Mouse (Mus musculus): ENCODE measurements around the gene Cyp4f18.
"Not testable (repeated sequence)": the region's sequence is repeated elsewhere in the genome, so short reads cannot be mapped to it uniquely, and the experiment has no call there.

Cyp4f18 gene

DNA sequence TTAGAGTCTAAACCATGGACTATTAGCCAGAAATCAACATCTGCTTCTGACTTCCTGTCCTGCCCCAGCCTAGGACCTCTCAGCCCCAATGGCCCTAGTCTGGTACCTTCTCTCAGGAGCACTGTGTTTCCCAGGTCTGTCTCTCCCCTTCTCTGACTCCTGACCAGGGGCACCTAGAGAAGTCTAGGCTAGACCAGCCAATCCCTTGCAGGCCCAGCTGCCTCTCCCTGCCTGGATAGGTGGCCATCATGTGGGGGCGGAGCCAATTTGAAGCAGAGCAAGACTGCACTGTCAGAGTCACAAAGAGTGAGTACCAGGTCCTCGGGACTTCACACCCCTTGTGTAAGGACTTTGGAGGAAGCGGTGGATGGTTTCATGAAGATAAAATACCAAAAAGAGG, at the start of gene Cyp4f18:
Cyp4f18 (minus strand) TSS at position 154 of the 400 bp plus-strand sequence.
- DNase-seq, result peak; percentile 66

DNA sequence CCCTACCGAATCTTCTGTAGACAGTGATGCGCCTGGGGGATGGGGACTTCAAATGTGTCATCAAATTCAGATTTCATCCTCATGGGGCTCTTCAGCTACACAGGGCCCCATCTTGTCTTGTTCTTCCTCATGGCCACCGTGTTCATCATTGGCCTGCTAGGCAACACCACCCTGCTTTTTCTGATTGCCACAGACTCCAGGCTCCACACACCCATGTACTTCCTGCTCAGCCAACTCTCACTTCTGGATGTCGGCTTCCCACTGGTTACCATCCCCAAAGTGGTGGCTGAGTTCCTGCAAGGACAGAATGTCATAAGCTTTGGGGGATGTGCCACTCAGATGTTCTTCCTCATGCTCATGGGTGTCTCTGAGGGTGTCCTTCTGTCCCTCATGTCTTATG, 48.2 kb upstream of the Cyp4f18 start:
- DNase-seq, result not testable (repeated sequence)

DNA sequence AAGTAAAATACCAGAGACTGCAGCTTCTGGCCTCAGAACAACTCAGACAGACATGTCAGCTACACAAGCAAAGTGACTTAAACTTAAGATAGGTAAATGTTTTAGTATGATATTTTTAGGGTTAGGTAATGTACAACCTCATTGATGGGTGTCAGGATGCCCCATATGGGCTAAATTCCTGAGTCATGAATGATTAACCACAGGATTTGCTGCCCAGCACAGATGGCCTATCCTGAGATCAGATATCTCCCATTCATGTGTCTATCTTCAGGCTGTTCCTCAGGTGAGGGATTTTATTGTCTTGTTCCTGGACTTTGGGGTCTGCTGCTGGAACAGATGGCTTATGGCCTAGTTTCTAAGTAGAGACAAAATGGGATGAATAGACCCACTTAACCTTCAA, 45.2 kb upstream of the Cyp4f18 start:
- not testable (repeated sequence) for DNase-seq

DNA sequence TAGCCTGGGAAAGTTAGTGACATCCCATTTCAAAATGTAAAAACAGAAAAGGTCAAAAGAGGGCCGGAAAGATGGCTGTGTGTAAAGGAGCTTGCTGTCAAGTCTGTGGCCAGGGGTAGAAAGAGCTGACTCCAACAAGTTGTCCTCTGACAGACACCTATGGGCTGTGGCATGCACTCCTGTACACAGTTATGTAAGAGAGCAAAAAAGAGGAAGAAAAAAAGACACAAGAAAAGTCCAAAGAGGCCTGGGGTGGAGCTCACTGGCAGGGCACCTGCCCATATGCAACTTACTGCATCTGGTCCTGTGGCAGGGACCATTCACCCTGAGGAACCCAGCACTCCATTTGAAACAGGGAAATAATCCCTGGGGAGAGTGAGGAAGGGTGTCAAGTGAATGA, 33.1 kb upstream of the Cyp4f18 start:
- no peak for DNase-seq

DNA sequence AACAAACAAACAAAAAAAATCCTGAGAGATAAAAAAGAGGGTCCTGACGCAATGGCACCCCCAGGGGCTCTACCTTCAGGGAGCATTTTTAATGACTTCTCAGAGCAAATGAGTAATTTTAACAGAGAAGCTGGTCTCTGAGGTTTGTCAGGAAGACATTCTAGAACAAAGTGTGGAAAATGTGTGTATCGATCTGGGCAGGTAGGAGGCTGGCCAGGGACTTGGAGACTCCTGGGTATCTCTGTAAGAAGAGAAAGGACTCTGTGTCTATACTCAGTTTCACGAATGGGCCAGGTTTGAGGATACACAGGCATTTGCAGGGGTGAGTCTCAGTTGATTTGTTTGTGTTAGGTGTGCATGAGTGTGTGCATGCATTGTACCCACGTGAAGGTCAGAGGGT, 31.5 kb upstream of the Cyp4f18 start, which contains the start of gene Olfr372:
Olfr372 (plus strand) TSS at position 301 of the 400 bp plus-strand sequence.
- DNase-seq, result not testable (repeated sequence)

DNA sequence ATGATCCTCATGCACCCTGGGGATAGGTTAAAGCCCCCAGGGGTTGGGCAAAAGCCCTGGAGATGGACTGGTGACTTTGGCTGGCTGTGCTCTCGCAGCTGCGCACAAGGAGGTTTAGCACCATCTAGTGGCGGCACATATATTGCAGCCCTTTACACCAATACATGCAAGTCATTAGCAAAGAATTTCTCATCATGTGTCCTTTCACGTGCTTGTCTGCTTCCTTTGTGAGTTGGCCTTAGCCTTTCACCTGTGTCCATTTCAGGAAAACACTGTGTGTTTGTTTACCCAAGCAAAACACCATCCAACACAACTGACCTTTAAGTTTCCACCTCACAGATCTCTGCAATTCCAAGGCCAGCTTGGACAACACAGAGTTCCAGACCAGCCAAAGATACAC, 23.5 kb upstream of the Cyp4f18 start:
- peak; percentile 86 for DNase-seq

DNA sequence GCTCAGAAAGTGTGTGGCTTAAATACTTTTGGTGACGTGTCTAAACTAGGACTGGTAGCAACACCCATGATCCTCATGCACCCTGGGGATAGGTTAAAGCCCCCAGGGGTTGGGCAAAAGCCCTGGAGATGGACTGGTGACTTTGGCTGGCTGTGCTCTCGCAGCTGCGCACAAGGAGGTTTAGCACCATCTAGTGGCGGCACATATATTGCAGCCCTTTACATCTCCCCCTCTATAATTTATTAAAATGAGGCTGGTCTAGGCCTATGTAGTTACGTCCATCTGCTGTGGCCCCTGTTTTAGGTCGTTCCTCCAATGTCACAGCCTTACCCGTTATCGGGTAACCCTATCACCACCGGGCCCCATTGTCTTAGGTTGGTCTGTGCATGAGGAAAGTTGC, 15.5 kb upstream of the Cyp4f18 start:
- peak; percentile 81 for DNase-seq

DNA sequence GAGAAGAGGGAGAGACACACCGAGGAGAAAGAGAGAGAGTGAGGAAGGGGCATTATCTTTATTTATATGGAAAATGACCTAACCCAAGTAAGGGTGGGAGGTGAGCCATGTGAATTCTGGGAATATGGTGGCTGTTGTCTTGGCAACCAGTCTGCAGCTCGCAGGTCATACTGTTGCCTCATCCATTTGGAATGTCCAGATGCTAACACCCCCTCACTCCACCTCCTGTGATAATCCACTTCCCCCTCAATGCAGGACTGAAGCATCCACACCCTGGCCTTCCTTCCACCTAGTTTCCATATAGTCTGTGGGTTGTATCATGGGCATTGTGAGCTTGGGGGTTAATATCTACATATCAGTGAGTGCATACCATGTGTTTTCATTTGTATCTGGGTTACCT, 10.4 kb upstream of the Cyp4f18 start:
- no peak for DNase-seq

DNA sequence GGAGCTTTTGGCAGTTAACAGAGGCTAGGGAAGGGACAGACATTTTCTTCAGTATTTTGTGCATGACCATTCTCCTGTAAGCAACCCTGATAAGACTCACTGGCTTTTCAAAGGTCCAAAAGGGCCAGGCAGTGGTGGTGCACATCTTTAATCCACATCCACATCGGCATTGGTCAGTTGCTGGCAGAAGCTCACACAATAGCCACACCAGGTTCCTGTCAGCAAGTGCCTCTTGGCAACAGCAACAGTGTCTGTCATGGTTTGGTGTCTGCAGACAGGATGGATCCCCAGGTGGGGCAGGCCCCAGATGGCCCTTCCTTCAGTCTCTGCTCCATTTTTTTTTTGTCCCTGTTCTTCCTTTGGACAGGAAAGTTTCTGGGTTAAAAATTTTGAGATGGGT, 9.6 kb upstream of the Cyp4f18 start:
- not testable (repeated sequence) for DNase-seq

DNA sequence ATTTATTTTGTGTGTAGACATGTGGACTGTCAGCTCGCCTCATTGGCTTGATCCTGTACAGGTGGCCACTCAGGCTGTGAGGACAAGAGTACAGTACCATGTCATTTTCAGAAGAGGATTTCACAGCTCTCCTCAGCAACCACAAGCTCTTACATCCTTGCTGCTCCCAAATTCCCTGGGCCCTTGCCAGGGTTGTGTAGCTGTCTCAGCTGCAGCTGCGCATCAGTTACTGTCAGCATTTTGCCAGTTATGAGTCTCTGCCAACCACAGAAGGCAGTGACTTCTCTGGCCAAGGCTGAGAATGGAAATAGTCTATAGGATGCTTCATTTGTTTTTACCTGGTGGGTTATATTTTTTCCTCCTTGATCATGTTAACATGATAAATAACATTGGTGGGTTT, 8.7 kb upstream of the Cyp4f18 start:
- DNase-seq, result no peak

DNA sequence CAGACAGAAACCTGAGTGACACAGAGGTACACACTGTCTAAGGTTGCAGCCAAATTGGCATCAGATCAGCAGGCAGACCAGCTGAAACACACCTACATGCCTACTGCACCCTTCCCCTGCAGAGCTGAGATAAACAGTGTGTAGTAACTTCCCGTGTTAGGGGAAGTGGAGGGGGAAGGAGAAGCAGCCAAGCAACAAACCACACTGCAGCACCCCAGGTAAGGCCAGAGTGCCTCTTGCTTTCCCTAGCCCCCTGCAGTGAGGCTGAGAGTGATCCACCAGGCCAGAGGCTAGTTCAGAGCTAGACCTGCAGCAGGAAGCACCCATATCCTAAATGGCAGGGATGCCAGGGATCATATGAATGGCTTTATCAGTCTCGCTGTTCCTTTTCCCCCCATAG, 7.9 kb upstream of the Cyp4f18 start:
- peak; percentile 23 for DNase-seq

DNA sequence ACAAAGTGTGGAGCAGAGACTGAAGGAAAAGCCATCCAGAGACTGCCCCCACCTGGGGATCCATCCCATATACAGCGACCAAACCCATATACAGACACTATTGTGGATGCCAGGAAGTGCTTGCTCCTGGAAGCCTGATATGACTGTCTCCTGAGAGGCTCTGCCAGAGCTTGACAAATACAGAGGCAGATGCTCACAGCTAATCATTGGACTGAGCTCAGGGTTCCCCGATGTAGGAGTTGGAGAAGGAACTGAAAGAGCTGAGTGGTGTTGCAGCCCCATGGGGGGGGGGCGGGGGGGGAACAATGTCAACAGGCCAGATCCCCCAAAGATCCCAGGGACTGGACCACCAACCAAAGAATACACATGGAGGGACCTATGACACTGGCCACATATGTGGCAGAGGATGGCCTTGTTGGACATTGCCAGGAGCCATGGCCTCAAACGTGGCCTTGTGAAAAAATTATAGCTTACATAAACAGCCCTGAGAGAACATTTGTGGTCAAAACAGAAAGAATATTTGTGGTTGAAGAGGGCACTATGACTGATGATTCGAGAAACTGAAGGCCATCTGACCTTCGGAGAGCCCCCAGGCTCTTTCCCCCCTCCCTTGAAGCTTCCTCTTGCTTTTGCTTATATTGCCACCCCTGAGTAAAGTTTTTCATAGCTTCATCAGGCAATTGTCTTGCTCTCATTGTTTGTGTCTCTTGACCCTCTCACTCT, 4.2 kb upstream of the Cyp4f18 start:
- peak; percentile 20 for DNase-seq

DNA sequence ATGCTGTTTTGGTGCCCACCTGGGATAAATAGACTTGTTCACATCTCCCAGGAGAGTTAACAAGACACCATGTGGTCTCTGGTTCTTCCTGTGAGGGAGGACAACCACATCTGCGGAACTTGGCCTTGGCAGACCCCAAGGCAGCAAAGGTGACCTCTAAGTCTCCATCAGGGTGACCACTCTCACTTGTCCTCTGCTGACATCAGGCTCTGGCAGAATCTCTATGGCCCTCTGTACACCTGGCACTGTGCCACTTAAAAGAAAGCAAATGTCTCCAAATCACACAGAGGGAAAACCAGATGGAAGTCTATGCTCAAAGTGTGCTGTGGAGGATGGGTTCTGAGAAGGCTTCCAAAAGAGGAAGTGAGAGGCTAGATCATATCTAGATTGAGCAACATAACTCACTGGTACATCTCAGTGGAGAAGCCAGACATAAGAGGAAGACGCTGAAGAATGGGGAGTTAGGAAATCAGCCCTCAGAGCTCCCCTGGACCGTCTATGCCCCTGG, 1.2 kb downstream of the Cyp4f18 start:
- peak; percentile 65 for DNase-seq

DNA sequence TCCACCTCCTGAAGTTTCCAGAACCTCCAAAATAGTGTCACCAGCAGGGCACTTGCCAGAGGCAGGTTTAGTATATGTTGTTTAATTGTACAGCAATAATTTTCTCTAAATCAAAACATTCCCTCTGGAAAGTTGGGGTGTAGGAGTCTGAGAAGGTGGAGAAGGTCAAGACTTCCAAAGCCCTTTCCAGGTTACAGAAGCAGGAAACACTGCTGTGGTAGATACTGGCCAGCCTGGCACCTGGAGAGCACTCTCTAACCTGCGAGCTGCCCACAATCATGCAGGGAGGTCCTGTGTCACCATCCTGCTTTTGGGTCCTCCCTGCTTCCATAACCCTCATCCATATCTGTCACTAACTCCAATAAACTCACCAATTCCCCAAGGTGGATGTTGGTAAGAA, 2.7 kb downstream of the Cyp4f18 start:
- DNase-seq, result no peak

DNA sequence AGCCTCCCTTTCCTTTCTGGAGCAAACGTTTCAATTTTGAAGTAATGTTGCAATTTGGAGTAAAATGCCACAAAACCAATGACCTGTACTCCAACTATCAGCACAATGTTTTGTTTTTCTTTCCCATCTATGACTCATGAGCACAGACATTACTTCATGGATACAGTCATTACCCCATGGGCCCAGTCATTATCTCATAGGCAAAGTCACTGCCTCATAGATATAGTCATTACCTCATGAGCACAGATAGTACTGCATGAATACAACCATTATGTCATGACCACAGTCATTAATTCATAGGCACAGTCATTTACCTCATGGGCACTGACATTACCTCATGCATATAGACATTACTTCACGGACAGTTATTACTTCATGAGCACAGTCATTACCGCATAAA, 3.5 kb downstream of the Cyp4f18 start:
- no peak for DNase-seq

DNA sequence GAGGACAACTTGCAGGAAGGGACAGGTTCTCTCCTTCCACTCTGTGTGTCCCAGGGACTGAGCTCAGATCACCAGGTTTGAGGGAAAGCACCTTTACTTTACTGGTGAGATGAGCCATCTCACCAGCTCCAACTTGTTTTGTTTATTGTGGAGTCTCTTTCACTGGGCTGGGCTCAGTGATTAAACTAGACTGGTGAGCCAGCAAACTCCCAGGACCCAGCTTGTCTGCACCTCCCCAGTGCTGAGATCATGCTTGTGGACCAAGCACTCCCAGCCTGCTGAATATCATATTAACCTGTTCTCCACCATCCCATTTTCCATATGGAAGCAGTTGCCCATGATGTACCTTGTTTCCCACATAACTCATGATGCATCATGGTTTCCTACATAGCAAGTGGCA, 6.5 kb downstream of the Cyp4f18 start:
- no peak for DNase-seq

DNA sequence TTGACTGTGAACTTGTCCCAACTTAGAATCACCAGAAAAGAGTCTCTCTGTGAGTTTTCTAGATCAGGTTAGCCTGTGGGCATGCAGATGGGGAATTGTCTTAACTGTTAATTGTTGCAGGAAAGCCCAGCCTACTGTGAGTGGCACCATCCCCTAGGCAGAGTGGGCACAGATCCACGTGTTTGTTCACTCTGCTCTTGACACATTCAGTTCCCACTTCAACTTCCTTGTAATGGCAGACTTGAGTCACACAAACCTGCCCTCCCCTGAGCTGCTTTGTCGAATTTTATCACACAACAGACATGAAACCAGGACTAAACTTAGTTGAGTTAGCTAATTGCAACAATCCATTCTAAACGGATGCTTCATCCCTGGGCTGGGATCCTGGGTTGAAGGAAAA, 9.2 kb downstream of the Cyp4f18 start:
- DNase-seq, result no peak

DNA sequence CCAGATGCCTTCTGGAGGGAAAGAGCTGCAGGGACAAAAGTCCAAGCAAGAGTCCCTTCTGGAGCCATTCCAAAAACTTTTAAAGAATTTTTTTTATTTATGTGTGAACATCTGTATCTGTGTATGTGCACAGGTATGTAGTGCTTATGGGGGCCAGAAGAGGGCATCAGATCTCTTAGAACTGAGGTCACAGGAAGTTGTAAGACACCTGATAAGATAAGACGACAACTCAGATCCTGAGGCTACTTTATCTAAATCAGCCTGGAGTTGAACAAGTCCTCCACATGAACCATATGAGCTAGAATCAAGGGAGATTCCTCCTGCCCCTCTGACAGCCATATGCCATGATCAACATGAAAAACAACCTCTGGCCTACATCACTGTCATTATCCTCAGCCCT, 10.0 kb downstream of the Cyp4f18 start:
- DNase-seq, result no peak

DNA sequence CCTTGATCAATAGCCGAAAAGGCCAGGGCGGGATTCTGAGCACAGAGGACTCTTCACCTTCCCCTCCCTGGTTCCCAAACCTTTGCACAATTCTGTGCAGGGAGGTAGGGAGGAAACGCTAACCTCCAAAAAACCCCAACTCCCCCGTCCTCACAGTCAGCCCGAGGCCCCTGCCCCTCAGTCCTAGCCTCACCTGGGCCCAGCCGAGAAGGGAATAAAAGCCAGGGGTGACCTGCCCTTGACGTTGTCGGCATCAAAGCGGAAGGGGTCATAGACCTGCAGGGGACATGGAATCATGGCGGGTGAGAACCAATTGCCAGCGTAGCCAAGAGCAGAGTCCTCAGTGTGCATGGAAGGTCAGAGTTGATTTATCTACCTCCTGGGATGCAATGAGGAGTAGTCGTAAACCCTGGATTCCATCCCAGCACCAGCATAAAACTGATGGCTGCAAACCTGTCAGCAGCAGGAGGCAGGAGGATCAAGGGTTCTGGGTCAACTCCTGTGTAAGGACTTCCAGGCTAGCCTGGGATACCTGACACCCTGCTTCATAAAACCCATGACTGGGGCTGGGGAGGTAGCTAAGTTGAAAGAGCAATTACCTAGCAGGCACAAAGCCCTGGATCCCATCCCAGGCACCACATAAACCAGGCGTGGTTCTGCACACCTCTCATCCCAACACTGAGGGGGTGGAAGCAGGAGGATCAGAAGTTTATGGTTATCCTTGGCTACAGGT, 20.4 kb downstream of the Cyp4f18 start:
- no peak for DNase-seq

DNA sequence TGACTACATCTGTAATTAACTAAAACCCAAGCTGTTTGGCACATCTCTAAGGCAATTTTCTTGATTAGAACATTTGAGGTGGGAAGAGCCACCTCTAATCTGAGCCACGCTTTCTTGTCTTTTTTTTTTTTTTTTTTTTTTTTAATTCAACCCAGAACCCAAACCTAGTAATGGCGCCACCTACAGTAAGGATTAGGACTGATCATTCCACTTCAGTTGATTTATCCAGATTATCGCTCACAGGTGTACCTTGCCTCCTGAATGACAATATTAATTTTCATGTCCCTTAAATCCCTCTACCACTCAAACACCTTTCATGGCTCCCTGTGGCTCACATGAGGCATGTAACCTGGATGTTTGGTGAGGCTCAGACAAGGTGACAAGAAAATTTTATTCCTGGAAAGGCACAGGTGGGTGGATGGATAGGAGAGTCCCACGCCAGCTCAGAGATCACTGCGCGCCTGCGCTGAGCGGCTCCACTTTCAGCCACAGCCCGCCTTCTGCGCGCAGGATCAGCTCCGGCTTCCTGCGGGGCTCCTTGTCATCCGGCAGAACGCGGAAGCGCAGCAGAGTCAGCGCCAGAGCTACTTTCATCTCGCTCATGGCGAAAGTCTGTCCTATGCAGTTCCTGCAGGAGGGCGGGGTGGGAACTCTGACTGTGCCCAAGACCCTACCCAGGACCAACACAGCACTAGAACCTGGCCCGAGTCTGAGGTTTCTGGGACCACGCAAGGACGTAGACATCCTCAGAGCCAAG, 21.1 kb downstream of the Cyp4f18 start:
- peak; percentile 68 for DNase-seq

DNA sequence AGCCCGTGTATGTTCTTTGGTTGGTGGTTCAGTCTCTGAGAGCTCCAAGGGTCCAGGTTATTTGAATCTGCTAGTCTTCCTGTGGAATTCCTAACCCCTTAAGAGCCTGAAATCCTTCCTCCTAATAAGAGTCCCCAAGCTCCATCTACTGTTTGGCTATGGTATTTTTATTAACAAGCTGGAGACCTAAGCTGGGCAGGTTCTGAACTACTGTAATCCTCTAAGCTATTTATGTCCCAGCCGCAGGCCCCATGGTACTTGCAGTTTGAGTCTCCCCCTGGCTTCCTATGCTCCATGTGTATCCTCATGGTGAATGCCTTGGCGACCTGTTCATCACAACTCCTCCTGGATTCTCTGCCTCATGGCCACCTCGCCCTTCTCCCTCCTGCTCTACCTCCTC, 24.8 kb downstream of the Cyp4f18 start:
- DNase-seq, result no peak

DNA sequence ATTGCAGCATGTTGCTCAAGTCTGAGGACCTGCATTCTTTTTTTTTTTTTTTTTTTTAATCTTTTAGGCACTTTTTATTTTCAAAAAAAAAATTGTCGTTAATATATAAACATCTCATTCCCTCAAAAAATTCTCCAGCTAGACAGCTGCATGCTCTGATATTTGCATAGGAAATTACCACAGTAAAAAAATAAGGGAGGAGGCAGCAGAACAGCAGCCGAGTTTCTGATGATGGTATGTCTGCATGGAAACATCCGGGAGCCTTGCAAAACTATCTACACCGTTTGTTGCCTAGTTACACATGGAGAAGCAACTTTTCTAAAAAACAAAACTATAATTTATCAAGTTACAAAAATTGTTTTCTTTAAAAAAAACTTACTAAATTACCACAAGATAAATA, 28.0 kb downstream of the Cyp4f18 start:
- no peak for DNase-seq

DNA sequence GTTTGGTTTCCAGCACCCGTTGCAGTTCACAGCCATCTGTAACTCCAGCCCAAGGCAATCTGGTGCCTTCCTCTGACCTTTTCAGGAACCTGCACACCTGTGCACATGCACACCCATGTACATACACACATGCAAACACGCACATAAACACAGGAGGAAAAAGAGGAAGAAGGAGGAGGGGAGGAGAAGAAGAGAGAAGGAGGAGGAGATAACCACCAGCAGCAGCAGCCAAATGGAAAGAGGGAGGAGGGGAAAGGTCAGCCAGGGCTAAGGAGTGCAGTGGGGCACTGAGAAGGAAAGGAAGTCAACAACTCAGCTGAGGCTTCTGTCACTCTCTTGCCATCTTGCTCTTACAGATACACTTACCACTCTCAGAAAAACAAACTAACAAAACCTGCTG, 28.4 kb downstream of the Cyp4f18 start:
- DNase-seq, result peak; percentile 22

DNA sequence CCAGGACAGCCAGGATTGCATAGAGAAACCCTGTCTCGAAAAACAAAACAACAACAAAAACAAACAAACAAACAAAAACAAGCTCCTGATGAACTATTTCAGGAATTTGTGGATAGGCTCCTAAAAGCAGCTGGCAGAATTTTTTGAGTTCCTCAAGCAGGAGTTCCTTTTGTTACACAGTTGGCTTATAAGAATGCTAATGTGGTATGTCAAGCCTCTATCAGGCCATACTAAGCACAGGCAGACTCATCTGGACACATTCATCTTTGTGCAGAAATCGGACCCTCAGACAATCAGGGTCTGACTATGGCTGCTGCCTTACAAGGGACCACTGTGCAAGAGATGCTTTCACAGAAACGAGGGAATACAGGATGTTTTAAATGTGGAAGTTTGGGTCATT, 35.2 kb downstream of the Cyp4f18 start:
- DNase-seq, result no peak
